Mouse (Mus musculus): ENCODE results near the gene Atg7.

Atg7 gene

GRCm38 (mm10) chr6:114858722-114859053 lies 215.8 kb downstream of the Atg7 start:
- no peak for DNase-seq

- DNase-seq = no peak
These were observed 218.0 kb downstream of the Atg7 start for GRCm38 (mm10) chr6:114860677-114861568.

GRCm38 (mm10) chr6:114861591-114861990 lies 218.7 kb downstream of the Atg7 start:
- no peak for DNase-seq

- DNase-seq = no peak
These were observed 219.1 kb downstream of the Atg7 start for GRCm38 (mm10) chr6:114862046-114862445.

- DNase-seq = no peak
These were observed 220.6 kb downstream of the Atg7 start for GRCm38 (mm10) chr6:114863501-114863900.

- DNase-seq = no peak
These were observed 221.5 kb downstream of the Atg7 start for GRCm38 (mm10) chr6:114864421-114864820.

GRCm38 (mm10) chr6:114866078-114866477 lies 223.2 kb downstream of the Atg7 start:
- no peak for DNase-seq

GRCm38 (mm10) chr6:114866619-114867018 lies 223.7 kb downstream of the Atg7 start:
- DNase-seq = peak in 1 of 2 experiments; percentile 72

- DNase-seq = no peak
These were observed 225.8 kb downstream of the Atg7 start for GRCm38 (mm10) chr6:114868656-114869055.

GRCm38 (mm10) chr6:114869501-114870076 lies 226.7 kb downstream of the Atg7 start:
- no peak for DNase-seq

GRCm38 (mm10) chr6:114871010-114871660 lies 228.2 kb downstream of the Atg7 start:
- no peak for DNase-seq

GRCm38 (mm10) chr6:114873808-114874137 lies 230.9 kb downstream of the Atg7 start:
- DNase-seq = no peak

GRCm38 (mm10) chr6:114874138-114874928 lies 231.4 kb downstream of the Atg7 start:
- DNase-seq = no peak

- DNase-seq = peak; percentile 94 to 95
These were observed 232.2 kb downstream of the Atg7 start for GRCm38 (mm10) chr6:114875018-114875558.

GRCm38 (mm10) chr6:114876033-114876432 lies 233.1 kb downstream of the Atg7 start:
- DNase-seq = no peak

GRCm38 (mm10) chr6:114876546-114876945 lies 233.6 kb downstream of the Atg7 start:
- DNase-seq = no peak

GRCm38 (mm10) chr6:114878841-114879520 lies 236.1 kb downstream of the Atg7 start:
- no peak for DNase-seq

GRCm38 (mm10) chr6:114880798-114881197 lies 237.9 kb downstream of the Atg7 start:
- DNase-seq = no peak

- DNase-seq = no peak
These were observed 239.3 kb downstream of the Atg7 start for GRCm38 (mm10) chr6:114882212-114882611.

- no peak for DNase-seq
These were observed 239.8 kb downstream of the Atg7 start for GRCm38 (mm10) chr6:114882675-114883074.

- peak; percentile 74 to 82 for DNase-seq
These were observed 240.4 kb downstream of the Atg7 start for GRCm38 (mm10) chr6:114883261-114883740.

GRCm38 (mm10) chr6:114885129-114885528 lies 242.2 kb downstream of the Atg7 start:
- no peak for DNase-seq
